Comparison of ENCODE assay signal across 9 mouse cellular contexts in the genomic region with DNA sequence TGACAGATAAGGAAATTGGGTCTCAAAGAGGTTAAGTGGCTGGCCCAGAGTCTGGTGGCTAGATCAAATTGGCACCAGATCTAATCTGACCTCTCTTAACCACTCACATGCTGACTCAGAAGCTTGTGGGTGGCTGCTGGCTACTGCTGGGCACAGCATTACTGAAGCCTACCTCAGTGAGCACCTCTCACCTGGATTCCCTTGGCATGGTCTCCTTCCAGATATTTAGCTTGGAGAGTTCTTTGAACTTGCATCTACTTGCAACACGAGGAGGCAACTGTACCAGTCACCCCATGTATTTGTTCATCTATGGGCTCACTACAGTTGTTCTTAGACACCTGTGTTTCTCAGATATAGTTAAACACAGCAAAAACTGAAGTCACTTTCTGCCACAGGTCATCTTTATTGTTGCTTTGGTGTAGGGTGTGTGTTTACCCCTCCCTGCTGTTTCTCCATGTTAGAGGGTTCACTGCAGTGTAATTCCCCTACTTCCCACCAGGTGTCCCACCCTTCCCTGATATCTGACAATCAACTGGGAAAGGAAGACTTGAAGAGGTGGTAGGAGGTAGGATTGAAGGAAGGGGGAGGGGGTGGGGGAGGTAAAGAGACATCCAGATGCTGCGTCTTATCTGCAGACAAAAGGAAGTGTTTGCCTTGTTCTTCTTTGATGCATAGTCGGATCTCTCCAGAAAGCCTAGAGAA.
DNase-seq lines count a peak whose midpoint lies in the region; ATAC-seq and TF ChIP-seq lines count a peak whose summit lies in the region.
"Had no signal": no experiment of that assay in that cellular context is flagged by ENCODE, and none has a peak within 500 bp of the region (broad histone marks: within the 10 kb centered on the region; RNA-seq: fewer than 3 reads in every experiment).

No protein-coding gene starts in this region.

- TF ChIP-seq POLR2A in heart, adult 2 months (IDR thresholded peaks at IDR 0.05; ENCODE audit: insufficient read depth, low read depth, low read length) = no peak

- TF ChIP-seq EP300 in heart, adult 2 months (IDR thresholded peaks at IDR 0.05; ENCODE audit: insufficient read depth, low read depth, low read length) = no peak

- H3K27ac ChIP-seq in heart, adult 2 months = no peak overlapping the region
- H3K27ac ChIP-seq in heart, embryonic 11.5 days (ENCODE audit: low read depth, low read length) = no peak overlapping the region
- H3K27ac ChIP-seq in forebrain, embryonic 12.5 days = no peak overlapping the region
- no peak overlapping the region for H3K27ac ChIP-seq in midbrain, embryonic 13.5 days

- no peak overlapping the region for H3K4me3 ChIP-seq in heart, adult 2 months
- no peak overlapping the region for H3K4me3 ChIP-seq in heart, embryonic 11.5 days (ENCODE audit: low read depth, low read length)
- H3K4me3 ChIP-seq in forebrain, embryonic 12.5 days (replicated peaks) = no peak overlapping the region
- no peak overlapping the region for H3K4me3 ChIP-seq in midbrain, embryonic 13.5 days (replicated peaks)
- H3K4me3 ChIP-seq: megakaryocyte, embryonic 14.5 days had no signal

- H3K9ac ChIP-seq in heart, adult 2 months (ENCODE audit: low read depth, low read length) = no peak overlapping the region
- H3K9ac ChIP-seq in heart, embryonic 11.5 days (ENCODE audit: low read depth, low read length) = no peak overlapping the region
- no peak overlapping the region for H3K9ac ChIP-seq in forebrain, embryonic 12.5 days
- no peak overlapping the region for H3K9ac ChIP-seq in midbrain, embryonic 13.5 days (replicated peaks)

- DNase-seq in heart, adult 2 months = peak; percentile 10 to 35
- DNase-seq in c-Kit-positive CD71-negative TER-119-negative erythroid progenitor cells, embryonic 14.5 days (ENCODE audit: low read depth) = peak; percentile 18
- DNase-seq in induced T-regulatory cell, adult 2 months (ENCODE audit: low read depth) = peak; percentile 31
- DNase-seq in left cerebral cortex, adult 8-10 months (ENCODE audit: low spot score in 2 of 2) = peak; percentile 19 to 32
- peak; percentile 70 for DNase-seq in testis, postnatal 10 days (ENCODE audit: low spot score)

- H3K4me1 ChIP-seq in heart, adult 2 months (ENCODE audit: control insufficient read depth, insufficient read depth, low read length) = no peaks in the 10 kb centered on the region
- H3K4me1 ChIP-seq in heart, embryonic 11.5 days (ENCODE audit: control insufficient read depth, insufficient read depth, low read length) = no peaks in the 10 kb centered on the region
- peaks cover 6% of the 10 kb centered on the region for H3K4me1 ChIP-seq in forebrain, embryonic 12.5 days
- peaks cover 7% of the 10 kb centered on the region; the same call in 1 of the 2 replicates for H3K4me1 ChIP-seq in midbrain, embryonic 13.5 days (replicated peaks)

- H3K27me3 ChIP-seq in heart, adult 2 months (ENCODE audit: control insufficient read depth, insufficient read depth, low read length) = no peaks in the 10 kb centered on the region
- no peaks in the 10 kb centered on the region for H3K27me3 ChIP-seq in heart, embryonic 11.5 days (ENCODE audit: control insufficient read depth, insufficient read depth, low read length)
- H3K27me3 ChIP-seq in forebrain, embryonic 12.5 days = peaks cover 20% of the 10 kb centered on the region; the same call in 1 of the 2 replicates
- no peaks in the 10 kb centered on the region for H3K27me3 ChIP-seq in midbrain, embryonic 13.5 days

- ATAC-seq in heart, embryonic 11.5 days (replicated peaks; ENCODE audit: insufficient number of reproducible peaks, low FRiP score, low TSS enrichment) = no peak
- ATAC-seq in forebrain, embryonic 12.5 days (ENCODE audit: low FRiP score) = peak; percentile 75
- peak; percentile 40 for ATAC-seq in midbrain, embryonic 13.5 days

- no peaks in the 10 kb centered on the region for H3K9me3 ChIP-seq in heart, embryonic 11.5 days (replicated peaks; ENCODE audit: control insufficient read depth, low read length)
- H3K9me3 ChIP-seq in forebrain, embryonic 12.5 days = no peaks in the 10 kb centered on the region
- no peaks in the 10 kb centered on the region for H3K9me3 ChIP-seq in midbrain, embryonic 13.5 days
- H3K9me3 ChIP-seq: megakaryocyte, embryonic 14.5 days had no signal

- no peak overlapping the region for H3K4me2 ChIP-seq in heart, embryonic 11.5 days
- no peak overlapping the region for H3K4me2 ChIP-seq in forebrain, embryonic 12.5 days
- no peak overlapping the region for H3K4me2 ChIP-seq in midbrain, embryonic 13.5 days (replicated peaks)

- intact Hi-C loops in heart, adult 2 months (cut with DNase I) = loop anchor here (2.0 to 10.0 kb wide), 3 partner anchors 84 to 201 kb away; no protein-coding TSS in a partner anchor

- TF ChIP-seq CTCF in heart, adult 2 months (IDR thresholded peaks at IDR 0.05) = peak; percentile 78

- H3K79me2 ChIP-seq in heart, adult 2 months (replicated peaks; ENCODE audit: control insufficient read depth, insufficient read depth, low read length) = no peaks in the 10 kb centered on the region

- no peaks in the 10 kb centered on the region for H3K36me3 ChIP-seq in heart, adult 2 months (ENCODE audit: control insufficient read depth, insufficient read depth, low read length)
- no peaks in the 10 kb centered on the region for H3K36me3 ChIP-seq in heart, embryonic 11.5 days (ENCODE audit: control insufficient read depth, insufficient read depth, low read length)
- no peaks in the 10 kb centered on the region for H3K36me3 ChIP-seq in forebrain, embryonic 12.5 days (replicated peaks)
- H3K36me3 ChIP-seq in midbrain, embryonic 13.5 days = no peaks in the 10 kb centered on the region

- 32% methylated on average over 3 of the region's 3 CpGs for WGBS in heart, adult 2 months
- 30% methylated on average over 3 of the region's 3 CpGs for WGBS in heart, embryonic 11.5 days (ENCODE audit: insufficient replicate concordance)
- WGBS in forebrain, embryonic 12.5 days = 33% methylated on average over 3 of the region's 3 CpGs
- 36% methylated on average over 3 of the region's 3 CpGs for WGBS in midbrain, embryonic 13.5 days

Comparison
In these comparisons a context has a peak if more than half of its experiments do, and no peak if none do; other contexts are left out.
1. DNase-seq: peak in every context shown above with its lines; median percentile 70 in testis, postnatal 10 days; 31 in induced T-regulatory cell, adult 2 months; 26 in left cerebral cortex, adult 8-10 months; 22 in heart, adult 2 months; 18 in c-Kit-positive CD71-negative TER-119-negative erythroid progenitor cells, embryonic 14.5 days.